Mouse (Mus musculus) activated CD4-positive, CD25-positive, alpha-beta regulatory T cell, adult 4 months (primary cell): Measurements from ENCODE around the gene Ddx41. TPM values are rescaled to one million over a fixed set of nuclear protein-coding genes. Genes with fewer than 3 reads are reported as not detected.

Experiments used
- ATAC-seq: one replicate; pipeline ENCODE4 v1.8.0; 2017
- polyA plus RNA-seq, 2 experiments: library from polyadenylated mRNA; unstranded; fragments of 100-300 nt; shearing (Covaris generic); gene quantifications; one replicate each; pipeline ENCODE4 v1.2.1; 2017

Ddx41 gene
- polyA plus RNA-seq, 2 experiments from 2014 or later = 46.8 to 54.5 TPM

- no peak for ATAC-seq
Measured at GRCm38 (mm10) chr13:55505810-55506209, 30.6 kb downstream of the Ddx41 start.

DNA sequence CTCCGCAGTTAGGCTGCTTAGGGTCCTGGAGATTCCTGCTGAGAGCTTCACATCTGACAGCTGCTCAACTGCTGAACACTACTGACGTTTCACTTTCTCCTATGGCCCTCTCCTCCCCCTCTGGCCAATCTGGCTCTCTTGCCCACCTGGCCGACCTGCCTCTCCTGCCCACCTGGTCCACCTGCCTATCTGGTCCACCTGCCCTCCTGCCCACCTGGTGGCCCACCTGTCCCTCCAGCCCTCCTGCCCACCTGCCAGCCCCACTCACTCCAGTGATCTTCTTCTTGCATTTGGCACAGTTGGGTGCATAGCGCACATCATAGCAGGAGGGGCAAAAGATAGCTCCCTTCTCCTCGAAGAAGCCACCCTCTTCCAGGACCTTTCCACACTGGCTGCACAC is 32.1 kb downstream of the Ddx41 start:
- ATAC-seq = no peak

DNA sequence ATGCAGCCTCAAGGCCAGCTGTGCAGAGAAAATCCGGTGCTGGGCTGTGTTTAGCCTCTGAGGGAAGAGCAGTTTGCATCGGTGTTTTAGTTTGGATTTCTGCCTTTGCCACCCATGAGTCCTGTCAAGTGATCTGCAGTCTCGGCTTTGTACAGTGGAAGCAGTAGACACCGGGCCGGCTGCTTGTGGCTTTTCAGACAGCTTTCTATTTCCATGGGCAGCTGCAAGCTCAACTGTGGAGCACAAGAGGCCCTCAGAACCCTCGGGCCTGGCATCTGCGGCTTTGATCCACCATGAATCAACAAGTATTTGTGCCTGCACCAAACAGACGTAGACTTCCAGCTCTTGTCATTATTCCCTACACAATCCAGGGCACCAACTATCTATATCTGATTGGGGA is 34.1 kb downstream of the Ddx41 start:
- ATAC-seq = no peak

GRCm38 (mm10) chr13:55500575-55500974 is 35.9 kb downstream of the Ddx41 start:
- no peak for ATAC-seq

- no peak for ATAC-seq
Measured at GRCm38 (mm10) chr13:55498906-55499305, 37.6 kb downstream of the Ddx41 start.

DNA sequence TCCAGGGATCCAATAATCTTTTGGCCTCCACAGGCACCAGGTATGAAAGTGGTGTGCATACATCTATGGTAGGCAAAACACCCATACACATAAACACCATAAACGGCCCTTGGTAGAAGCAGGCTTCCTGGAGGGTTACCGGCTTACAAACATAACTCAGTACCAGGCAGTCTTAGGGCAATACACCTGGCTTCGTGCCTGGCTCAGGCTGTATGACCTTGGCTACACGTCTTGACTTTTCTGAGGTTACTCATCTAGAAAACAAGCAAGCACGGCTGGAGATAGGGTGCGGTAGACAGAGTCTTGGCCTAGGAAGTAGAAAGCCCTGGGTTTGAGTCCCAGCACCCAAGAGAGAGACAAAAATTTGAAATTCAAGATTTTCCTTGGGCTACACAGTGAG is 39.8 kb downstream of the Ddx41 start:
- no peak for ATAC-seq

- ATAC-seq = no peak
Measured at GRCm38 (mm10) chr13:55495702-55496101, 40.8 kb downstream of the Ddx41 start.

GRCm38 (mm10) chr13:55494883-55495621 is 41.4 kb downstream of the Ddx41 start:
- no peak for ATAC-seq

- no peak for ATAC-seq
Measured at GRCm38 (mm10) chr13:55494257-55494656, 42.2 kb downstream of the Ddx41 start.

- ATAC-seq = no peak
Measured at GRCm38 (mm10) chr13:55487578-55488498, 48.6 kb downstream of the Ddx41 start, which contains the start of gene Dbn1. TSS of gene Dbn1 (minus strand) at chr13:55488111.

DNA sequence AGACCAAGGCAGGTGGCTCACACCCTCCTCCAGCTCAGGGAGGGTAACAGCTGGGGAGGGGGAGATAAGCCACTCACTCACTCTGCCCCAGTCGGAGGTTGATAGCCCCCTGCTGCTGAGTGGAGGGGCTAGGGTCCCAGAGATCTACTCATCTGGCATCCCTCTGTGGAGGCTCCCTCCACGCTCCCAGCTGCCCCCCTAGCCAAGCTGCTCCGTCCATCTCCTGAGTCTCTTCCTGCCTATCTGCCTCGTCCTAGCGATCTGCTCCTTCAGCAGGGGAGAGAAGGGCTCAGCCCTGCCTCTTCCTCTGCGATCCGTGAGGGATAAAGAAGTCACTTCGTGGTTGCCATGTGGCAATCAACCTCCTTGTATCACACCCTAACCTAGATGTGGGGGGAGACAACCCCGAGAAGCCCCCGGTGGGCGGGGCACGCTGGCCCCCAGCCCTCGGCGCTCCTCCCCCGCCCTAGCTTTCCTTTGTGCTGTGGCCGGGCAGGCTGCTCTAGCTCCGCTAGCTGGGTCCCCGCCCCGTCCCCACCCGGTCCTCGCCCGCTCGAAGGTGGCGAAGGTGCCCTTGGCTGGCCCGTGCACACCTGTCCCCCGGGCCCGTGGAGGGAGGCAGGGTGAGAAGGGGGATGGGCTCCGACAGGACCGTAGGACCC is 49.4 kb downstream of the Ddx41 start:
- ATAC-seq = no peak

- no peak for ATAC-seq
Measured at GRCm38 (mm10) chr13:55486029-55486794, 50.2 kb downstream of the Ddx41 start.

GRCm38 (mm10) chr13:55484520-55485088 is 51.9 kb downstream of the Ddx41 start:
- no peak for ATAC-seq

DNA sequence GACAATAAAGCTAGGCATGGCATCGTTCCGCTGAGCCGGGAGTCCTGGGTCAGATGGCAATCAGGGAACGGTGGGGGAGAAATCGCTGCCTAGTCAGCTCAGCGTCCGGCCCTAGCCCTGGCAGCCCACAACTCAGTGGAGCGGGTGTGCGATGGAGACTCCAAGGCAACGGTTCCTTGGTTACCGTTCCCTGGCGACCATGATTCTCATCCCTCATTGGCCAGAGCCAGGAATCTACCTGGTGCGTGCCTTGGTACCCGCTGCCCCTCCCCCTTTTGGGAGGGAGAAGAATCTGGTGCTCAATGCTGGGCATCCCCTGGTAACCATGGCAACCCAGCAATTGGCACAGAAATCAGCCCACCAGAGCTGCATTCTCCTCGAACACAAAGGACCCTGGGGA is 52.9 kb downstream of the Ddx41 start:
- ATAC-seq = no peak

DNA sequence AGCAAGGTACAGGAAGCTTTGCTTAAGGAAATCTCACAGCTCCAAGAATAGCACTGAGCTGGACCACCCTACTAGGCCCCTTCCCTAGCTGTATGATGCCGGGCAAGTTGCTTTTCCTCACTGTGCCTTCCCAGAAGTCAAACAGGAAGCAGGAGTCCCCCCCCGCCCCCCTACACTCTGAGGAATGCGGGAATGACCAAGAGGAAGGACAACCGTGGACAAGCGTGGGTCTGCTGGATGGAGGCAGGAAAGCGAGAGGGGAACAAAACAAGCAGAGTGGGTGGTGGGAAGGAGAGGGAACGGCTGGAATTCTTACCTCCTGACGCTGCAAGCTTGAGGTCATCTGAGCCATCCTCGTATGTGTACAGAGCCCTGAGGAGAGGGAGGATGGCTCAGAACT is 53.4 kb downstream of the Ddx41 start:
- ATAC-seq = no peak

GRCm38 (mm10) chr13:55482542-55482941 is 53.9 kb downstream of the Ddx41 start:
- ATAC-seq = no peak

Other genes starting within 250 kb of the Ddx41 start
- 100 to 1,000 TPM; 282 to 313 TPM for gene Prelid1, start 216.2 kb downstream of the Ddx41 start, polyA plus RNA-seq
- 10 to 100 TPM; 10.3 to 13.3 TPM for gene Rab24, start 214.7 kb downstream of the Ddx41 start, polyA plus RNA-seq
- gene Mxd3, start 206.8 kb downstream of the Ddx41 start, polyA plus RNA-seq = 10 to 100 TPM in 1 of 2 experiments, 1 to 10 TPM in 1; 9.2 to 12.4 TPM
- gene Lman2, start 173.9 kb downstream of the Ddx41 start, polyA plus RNA-seq = 10 to 100 TPM; 46.7 to 58.6 TPM
- gene Rgs14, start 166.9 kb downstream of the Ddx41 start, polyA plus RNA-seq = 10 to 100 TPM; 51.5 to 69.6 TPM
- not detected for gene Slc34a1, start 138.5 kb downstream of the Ddx41 start, polyA plus RNA-seq
- not detected for gene Pfn3, start 121.4 kb downstream of the Ddx41 start, polyA plus RNA-seq
- gene F12, start 109.9 kb downstream of the Ddx41 start, polyA plus RNA-seq = not detected
- 10 to 100 TPM; 38.6 to 43.6 TPM for gene Grk6, start 91.6 kb downstream of the Ddx41 start, polyA plus RNA-seq
- gene Prr7, start 72.4 kb downstream of the Ddx41 start, polyA plus RNA-seq = not detected
- under 1 TPM in 1 of 2 experiments, not detected in 1; 0.25 TPM for gene Dbn1, start 48.5 kb downstream of the Ddx41 start, polyA plus RNA-seq
- 10 to 100 TPM in 1 of 2 experiments, 1 to 10 TPM in 1; 7.4 to 14.4 TPM for gene Pdlim7, start 23.0 kb downstream of the Ddx41 start, polyA plus RNA-seq
- gene Dok3, start 7.4 kb downstream of the Ddx41 start, polyA plus RNA-seq = 1 to 10 TPM in 1 of 2 experiments, not detected in 1; 2.7 TPM
- 10 to 100 TPM; 21.6 to 26.7 TPM for gene Fam193b, start 34.5 kb upstream of the Ddx41 start, polyA plus RNA-seq
- gene Tmed9, start 37.1 kb upstream of the Ddx41 start, polyA plus RNA-seq = 100 to 1,000 TPM; 152 to 296 TPM
- gene B4galt7, start 63.2 kb upstream of the Ddx41 start, polyA plus RNA-seq = 10 to 100 TPM; 24.5 to 30.2 TPM
- 10 to 100 TPM; 31.7 to 39.9 TPM for gene Caml, start 86.3 kb upstream of the Ddx41 start, polyA plus RNA-seq
- 10 to 100 TPM; 59.1 to 64.8 TPM for gene Ddx46, start 98.4 kb upstream of the Ddx41 start, polyA plus RNA-seq
- 10 to 100 TPM; 12.9 to 15.2 TPM for gene B230219D22Rik, start 156.5 kb upstream of the Ddx41 start, polyA plus RNA-seq
- 10 to 100 TPM; 31.4 to 31.5 TPM for gene Txndc15, start 178.0 kb upstream of the Ddx41 start, polyA plus RNA-seq
- 10 to 100 TPM; 11.9 to 15.1 TPM for gene Pcbd2, start 190.7 kb upstream of the Ddx41 start, polyA plus RNA-seq
- gene Catsper3, start 247.9 kb upstream of the Ddx41 start, polyA plus RNA-seq = under 1 TPM in 1 of 2 experiments, not detected in 1; 0.25 TPM